Mouse (Mus musculus) layer of hippocampus, adult 9-11 months (tissue): ENCODE data around the gene Akap13.

Source experiments
- DNase-seq: peaks from one replicate; pipeline ENCODE4 v3.0.0; 2022

Gene Akap13

DNA sequence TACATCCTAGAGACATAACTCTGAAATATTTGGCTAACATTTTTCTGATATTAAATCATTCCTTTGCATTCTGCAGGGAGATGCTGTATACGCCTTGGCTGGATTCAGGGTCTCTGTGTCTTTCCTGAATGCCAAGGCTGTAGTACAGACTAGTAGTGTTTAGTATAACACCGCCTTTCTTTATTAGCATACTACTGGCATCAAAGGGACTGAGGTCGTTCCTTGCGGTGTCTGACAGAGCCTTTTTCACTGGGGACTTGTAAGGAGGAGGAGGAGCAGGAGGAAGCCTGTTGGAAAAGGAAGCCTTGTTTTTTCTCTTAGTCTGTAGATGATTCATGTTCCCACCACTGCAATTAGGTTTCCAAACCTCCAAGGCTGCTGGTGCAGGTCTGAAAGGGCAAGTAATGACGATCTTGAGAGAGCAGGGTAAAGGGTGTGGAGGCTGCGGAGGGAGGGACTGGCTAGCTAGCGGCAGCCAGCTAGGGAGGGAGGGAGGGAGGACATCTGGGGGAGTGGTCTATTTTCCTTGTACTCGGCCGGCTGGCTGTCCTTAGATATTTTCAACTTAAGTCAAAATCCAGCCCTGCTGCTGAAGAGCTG lies 186.9 kb downstream of the Akap13 start:
- DNase-seq: peak; percentile 20

DNA sequence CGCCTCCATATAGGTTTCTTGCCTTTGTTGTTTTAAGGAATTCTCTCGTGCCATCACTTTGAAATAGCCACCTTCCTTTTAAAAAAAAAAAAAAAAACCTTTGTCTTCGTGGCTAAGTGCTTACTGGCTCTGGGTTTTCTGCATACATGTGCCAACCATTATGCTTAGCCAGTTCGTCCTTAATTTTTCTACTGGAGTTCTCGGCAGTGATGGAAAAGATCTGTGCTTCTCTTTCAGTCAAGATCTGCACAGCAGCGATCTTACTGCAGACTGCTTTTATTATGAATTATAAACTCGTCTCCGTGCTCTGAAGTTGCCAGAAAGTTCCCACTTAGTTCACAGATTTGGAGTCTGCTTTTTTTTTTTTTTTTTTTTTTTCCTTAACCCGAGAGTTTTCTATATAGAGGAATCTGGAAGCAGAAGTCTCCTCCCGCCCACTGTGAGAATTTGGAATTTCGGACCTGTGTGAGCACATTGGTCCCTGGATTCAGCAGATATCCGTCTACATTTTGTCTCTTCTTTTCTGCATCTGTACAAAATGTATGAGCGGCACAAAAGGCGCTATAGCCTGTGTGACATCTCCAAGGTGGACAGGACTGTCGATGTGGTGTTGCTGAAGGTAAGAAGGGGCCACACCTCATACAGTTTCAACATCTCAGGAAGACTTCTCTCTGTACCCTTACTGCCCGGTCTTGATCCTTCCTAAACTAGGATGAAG lies 187.7 kb downstream of the Akap13 start:
- no peak for DNase-seq

DNA sequence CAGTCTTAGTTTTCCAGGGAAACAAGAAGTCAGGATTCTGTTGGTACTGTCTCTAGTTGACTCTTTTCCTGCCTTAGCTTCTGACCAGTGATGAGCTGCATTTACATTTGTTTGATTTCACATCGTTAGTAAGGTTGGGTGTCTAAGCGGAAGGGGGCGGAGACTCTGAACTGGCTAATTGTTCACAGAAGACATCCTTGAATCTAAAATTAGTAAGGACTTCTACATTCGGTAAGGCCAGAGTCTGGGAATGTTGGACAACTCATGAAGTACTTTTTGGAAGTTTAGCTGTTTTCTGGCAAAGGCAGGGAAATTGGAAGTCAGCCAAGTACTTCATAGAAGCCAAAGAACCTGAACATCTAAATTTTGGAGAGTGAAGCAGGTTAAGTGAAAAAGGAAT lies 188.7 kb downstream of the Akap13 start:
- no peak for DNase-seq

DNA sequence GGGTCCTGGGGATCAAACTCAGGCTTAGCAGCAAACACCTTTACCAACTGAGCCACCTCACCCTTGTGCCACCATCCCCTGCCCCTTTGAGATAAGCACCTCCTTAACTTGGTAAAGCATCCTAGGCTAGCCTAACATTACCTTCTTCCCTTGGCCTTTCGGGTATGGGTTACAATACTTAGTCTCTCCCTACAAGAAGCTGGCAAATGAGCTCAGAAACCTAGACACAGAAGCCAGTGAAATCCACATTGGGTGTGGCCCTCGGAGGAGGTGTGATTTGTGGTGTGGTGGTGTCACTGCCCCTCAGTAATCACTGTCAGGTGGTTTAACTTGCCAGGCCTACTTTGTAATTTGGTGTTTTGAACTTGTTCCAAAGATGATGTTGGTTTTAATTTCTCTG lies 189.3 kb downstream of the Akap13 start:
- DNase-seq: no peak

DNA sequence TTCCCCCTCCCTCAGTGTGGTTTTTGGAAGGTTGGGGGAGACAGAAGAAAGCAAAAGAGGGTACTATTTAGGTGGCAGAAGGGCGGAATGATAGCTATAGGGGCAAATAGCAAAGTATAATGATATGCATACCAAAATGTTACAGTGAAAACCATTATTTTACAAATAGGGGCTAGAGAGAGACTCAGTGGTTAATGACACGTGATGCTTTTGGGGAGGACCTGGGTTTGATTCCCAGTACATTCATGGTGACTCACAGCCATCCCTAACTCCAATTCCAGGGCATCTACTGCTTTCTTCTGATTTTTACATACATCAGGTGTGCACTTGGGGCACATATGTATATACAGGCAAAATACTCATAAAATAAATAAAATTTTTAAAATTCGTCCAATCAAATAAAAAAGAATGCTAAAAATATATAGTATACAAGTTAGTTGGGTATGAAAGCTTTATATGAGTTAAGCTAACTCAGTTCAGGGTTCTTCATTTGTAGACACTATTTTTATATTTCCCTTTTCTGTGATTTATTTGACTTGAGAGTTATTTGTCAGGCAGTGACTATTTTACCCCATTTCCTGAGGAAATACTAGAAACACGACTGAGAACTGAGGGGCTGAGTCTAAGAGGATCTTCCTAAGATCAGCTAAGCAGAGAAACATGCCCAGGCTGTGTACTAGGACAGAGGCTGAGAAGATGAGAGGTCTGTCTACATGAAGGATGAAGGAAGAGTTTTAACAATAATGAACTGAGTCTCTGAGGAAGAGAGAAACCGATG lies 190.0 kb downstream of the Akap13 start:
- DNase-seq: no peak

DNA sequence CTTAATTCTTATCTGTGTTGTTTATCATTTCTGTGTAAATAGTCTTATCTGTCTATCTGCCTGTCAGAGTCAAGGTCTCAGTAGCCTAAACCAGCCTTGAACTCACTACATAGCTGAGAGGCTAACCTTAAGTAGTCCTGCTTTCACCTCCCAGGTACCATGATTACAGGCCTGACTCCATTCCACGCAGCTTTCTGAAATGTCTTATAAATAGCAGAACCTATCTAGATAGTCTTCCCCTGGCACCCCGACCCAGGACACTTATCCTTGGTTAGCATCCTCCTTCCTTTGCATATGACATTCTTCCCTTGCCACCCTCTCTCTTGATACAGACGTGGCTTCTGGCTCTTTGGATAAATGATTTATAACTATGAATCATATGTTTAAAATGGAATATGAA lies 192.7 kb downstream of the Akap13 start:
- no peak for DNase-seq

DNA sequence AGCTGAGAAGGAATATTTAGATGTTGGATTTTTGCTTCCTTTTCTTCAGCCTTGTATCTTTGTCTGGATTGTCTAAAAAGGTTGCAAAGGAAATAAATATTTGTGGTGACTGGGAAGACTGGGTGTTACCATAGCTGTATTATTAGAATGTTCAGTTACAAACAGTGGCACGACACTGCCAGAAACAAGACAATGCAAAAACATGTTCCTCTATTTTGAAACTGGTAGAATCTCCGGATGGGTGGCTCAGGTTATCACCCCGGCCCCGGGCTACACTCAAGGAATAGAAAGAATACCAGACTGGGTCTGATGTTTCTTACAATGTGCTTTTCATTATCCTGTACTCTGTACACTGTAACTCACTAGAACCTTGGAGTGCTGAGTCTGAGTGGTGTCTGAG lies 193.6 kb downstream of the Akap13 start:
- DNase-seq: no peak

DNA sequence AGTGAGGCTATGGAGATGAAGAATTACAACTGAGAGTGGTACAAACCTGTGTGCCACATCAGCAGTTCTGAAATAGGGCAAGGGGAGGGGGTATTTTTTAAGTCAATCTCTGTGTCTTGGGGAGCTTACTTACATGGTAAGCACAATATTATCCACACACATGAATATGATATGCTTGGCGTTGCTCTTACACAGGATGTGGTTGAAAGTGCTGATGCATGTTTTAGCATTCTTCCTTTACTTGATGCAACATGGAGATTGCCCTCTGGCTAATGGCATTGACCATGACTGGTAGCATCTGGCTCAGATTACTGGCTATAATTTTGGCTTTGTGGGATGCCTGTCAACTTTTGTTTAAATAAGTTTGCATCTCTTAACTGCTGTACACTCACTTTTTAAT lies 194.6 kb downstream of the Akap13 start:
- DNase-seq: no peak

DNA sequence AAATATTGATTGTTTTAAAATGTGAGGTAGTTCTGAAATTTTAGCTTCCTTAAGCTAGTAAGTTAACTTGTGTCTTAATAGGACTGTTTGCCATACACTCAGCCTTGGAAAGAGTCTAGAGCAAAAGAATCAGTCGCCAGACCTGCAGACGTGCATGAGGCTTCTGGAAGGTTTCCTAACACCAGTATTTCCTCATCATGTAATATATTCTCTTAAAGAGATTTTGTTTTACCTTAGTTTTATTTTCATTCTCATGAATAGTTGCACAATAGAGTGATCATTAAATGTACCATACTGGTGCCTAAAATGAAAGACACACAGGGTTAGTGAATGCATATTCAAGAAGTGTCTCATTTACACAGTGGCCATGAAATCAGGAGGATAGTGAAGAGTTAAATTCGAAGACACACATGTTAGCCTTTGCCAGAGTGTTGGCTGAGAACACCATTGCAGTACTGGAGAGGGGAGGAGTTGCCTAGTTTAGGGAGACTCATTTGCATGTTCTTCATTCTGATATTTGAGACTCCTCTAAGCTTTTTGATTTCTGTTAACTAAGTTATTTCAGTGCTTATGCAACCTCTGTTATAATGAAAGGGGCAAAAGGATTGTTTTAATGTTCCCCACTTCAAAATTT lies 198.5 kb downstream of the Akap13 start:
- DNase-seq: no peak

DNA sequence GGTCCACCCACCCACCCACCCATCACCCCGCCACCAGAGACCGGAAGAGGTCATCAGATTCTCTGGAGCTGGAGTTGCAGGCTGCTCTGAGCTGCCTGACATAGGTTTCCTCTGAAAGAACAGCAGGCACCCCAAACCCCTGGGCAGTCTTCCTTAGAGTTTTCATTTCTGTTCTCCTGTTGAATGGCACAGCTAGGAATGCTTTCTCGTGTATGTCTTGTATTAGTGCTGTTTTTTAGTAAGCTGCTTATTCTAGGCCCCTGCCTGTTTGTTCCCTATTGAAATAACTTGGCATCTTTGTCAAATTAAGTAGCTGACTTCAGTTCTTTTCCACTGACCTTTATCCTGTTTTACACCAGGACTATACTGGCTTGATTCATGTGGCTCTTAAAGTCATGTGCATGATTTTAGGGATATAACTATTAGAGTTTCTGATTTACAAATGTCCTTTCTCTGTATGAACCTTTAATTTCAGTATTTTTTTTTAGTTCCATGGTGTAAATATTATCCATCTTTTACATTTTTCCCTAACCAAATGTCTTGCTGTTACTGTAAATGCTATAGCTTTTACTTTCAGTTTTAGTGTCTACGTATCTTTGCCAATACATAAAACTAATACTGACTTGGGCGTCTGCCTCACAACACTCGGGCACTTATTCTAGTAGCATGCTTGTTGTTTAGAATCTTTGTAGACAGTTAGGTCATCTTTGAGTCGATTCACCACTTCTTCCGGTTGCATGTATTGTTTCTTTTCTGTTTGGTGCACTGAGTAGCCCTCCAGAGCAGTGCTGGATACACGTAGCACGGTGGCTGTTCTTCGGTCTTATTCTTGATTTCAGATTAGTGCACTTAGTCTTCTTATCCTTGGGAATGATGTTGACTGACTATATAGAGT lies 200.1 kb downstream of the Akap13 start:
- no peak for DNase-seq

DNA sequence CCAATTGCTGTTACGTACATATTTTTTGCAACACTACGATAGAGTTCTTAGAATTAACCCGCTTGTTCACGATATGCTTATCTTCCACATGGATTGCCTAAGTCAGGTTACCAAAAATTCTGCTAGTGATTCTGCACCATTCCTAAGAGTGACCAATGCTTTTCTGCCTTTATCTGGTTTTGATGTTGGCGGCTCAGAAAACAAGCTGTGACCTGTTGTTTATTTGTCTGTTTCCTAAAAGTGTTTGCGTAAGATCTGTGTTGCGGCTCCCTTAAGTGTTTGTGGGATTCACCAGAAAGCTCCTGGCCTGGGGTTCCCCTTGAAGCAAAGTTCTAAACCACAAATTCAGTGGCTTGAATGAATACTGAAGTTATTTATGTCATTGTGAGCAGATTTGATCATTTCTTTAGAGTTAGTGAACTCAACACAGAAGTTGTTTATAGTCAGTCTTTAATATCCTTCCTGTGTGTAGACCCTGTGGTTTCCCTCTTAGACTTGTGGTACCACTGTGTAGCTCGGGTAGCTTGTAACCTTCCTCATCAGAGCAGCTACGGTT lies 201.0 kb downstream of the Akap13 start:
- no peak for DNase-seq

DNA sequence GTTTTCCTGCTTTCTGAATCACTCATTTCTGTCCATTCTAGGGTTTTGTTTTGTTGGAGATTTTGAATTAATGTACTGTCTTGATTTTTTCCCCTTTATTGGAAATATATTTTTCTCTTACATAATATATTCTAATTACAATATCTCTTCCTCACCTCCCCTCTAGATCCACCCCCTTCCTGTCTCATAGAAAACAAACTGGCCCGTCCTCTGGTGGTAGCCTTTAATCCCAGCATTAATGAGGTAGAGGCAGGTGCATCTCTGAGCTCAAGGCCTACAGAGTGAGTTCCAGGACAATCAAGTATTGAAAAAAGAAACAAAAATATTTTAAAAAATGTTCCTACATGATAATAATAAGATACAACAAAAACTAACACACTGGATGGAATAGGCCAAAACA lies 201.6 kb downstream of the Akap13 start:
- no peak for DNase-seq

DNA sequence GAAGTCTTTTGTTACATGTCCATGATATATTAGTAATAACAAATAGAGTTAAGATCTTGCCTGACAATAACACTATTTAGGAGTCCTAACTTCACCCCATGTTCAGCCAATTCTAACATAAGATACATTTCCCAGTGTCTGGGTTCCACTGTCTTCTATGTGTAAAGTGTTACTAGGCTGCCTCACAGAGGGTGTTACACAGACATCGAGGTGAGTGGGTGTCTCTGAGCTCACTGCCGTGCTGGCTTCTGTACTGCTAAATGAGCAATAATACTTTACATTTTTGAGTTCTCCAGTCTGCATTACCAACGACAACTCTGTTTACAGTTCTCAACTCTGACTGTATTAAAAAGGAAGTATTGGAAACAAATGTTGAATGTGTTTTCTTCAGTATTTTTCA lies 209.1 kb downstream of the Akap13 start:
- no peak for DNase-seq

DNA sequence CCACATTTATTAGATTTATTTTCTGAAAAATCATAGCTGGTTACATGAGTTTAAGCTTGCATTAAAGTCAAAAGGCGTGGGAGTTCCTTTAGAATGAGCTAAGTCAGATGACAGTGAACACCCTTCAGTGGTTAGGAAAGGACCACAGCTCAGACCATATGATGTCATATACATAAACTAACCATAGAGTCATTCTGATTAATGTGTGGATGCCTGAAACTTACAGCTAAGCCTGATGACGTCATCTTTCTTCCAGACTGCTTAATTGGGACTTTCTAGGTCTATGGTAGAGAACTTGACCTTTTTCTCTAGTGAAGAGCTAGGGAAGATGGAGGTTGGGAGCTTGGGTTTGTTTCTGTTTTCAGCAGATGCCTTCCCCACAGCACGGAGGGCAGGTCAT lies 211.6 kb downstream of the Akap13 start:
- no peak for DNase-seq

DNA sequence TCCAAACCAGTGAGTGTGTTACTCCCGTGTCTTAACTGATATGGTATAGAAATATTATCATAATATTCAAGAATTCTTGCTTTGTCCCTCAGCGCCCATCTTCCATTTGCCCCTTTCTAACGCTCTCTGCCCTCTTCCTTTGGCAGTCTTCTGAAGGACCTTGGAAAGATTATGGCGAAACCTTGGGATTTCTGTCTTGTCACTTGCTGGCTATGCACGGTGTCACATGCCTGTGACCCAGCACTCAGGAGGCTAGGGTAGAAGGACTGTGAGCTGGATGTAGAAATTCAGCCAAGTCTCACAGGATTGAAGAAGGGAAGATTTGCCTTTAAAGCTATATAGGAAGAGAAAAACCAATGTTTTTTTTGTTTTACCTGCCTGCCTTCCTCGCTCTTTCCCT lies 212.2 kb downstream of the Akap13 start:
- DNase-seq: no peak

DNA sequence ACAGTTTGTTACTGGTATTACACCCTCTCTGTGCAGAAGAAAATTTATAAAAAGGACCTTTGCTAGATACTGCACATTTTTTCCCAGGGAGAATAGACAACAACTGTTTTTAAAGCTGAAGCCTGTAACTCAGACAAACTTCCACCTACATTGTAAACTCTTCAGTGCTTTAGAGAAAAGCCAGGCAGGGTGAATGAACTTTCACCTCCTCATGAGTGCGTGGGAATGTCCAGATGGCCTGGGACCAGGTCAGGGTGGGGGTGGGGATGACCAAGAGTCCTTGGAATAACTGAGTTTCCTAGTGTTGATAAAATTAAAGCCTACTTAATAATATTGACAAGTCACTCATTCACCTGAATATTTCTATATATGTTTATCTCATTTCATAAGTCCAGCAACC lies 213.1 kb downstream of the Akap13 start:
- no peak for DNase-seq

DNA sequence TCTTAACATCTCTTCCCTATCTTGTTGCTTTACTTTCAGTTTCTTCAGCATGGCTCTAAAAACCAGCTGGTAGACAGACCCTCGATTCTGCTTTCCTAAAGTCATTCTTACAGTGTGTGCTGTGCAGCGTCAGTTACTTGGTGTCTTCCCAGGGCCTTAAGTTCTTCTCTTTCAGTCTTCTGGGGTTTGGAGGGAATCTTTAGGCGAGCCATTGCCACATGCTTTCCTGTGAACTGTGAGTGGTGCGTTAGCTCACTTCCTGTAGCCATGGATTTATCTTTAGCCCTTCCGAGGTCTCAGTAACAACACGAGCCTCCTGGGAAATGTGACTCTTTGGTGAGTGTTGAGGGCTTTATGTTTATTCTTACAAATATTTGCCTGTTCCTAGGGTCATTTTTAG lies 214.1 kb downstream of the Akap13 start:
- DNase-seq: no peak

DNA sequence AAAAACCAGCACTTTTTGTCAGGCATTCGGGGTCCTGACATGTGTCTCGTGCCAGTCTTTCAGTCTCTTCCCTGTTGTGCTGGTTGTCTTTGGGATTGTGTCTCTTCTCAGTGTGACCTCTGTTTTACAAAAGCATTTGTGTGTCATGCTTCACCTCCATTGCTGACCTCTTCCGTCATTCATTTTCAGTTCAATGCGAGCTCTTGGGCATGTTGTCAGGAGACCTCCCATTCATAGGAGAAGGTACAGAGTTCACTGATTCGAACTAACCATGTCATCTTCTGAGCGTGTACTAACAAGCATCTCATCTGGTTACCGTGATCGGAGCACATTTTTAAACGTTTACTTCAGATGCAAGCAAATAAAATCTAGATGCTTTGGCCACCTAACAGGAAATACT lies 224.3 kb downstream of the Akap13 start:
- DNase-seq: no peak

DNA sequence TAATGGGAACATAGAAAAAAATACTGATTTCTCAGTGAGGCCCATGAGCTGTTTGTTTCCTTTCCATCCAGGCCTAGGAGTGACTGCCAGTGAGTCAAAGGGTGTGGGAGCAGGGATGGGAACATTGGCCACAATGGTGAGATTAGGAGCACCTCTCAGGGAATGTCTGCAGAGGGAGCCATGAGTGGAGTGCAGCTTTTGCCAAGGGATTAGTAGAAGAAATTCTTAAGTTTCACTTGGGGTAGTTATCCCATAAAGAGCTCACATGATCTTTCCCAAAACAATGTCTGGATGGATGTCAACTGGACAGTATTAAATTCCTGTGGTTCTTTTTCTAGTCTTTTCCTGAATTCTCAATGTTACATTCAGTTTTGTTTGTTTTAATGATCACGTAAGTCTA lies 227.6 kb downstream of the Akap13 start:
- no peak for DNase-seq

DNA sequence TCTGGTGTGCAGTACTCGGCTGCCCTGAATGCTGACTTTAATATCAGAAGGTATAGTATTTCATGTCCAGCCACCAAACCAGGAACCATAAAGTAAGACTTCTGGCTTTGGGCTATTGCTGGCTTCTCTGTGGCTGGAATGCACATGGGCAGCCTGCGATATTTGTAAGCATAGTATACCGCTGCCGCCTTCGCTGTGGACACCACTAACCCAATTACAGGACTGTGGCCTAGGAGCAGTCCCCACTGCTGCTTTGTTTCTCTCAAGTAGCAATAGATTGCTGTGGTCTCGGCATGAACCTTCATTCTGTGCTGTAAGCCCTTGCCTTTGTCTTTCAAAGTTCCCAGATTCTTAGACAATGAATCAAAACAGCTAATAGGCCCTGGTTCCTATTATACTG lies 228.1 kb downstream of the Akap13 start:
- no peak for DNase-seq

DNA sequence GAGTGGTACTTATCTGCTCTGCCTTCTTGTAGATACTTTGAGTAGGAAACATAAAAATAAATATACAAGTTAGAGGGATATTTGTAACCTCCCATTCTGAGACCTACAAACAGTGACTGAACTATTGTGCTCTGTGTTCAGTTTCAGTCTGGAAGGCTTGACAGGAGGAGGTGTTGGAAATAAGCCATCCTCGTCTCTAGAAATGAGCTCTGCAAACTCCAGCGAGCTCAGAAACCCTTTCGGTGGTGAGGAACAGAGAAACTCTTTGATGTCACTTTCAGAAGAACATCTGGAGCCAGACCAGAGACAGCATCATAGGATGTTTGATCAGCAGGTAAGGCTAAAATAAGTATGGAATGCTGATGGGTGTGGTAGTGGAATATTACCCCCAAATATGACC lies 229.6 kb downstream of the Akap13 start:
- no peak for DNase-seq

DNA sequence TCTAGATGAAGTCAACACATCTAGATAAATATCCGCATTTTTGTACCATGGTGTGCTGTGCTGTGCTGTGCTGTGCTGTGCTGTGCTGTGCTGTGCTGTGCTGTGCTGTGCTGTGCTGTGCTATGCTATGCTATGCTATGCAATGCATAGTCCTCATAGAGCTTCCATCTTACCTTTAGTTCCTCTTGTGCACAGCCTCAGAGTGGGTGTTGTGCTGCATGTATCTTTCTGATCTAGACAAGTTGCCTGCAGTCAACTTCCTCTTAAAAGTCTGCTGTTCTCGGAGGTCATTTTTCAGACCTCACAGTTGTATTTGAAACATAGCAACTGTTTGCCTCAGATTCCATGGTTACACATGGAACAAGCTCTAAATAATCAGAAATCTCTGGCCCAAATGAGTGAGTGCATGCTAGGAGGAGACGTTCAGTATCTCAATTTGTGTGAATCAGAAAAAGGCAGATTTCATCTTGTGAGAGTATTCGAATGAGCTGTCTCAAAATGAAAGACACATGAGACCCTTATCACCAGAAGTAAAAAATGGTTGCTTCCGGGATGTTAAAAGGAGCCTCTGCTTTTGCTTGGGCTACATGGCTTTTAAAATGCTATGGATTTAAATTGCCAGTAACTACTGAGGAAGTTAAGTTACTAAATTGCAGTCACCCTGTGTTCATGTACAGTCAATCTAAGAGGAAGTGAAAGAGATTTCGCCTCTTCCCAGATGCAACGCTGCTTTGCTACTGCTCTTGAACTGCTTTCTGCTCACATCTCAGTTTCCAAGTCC lies 230.9 kb downstream of the Akap13 start:
- DNase-seq: no peak
